Mouse (Mus musculus) megakaryocyte progenitor cell, adult 5-6 weeks (primary cell): Measurements from ENCODE around the gene Fam20b. TPM values are rescaled to one million over a fixed set of nuclear protein-coding genes. Genes with fewer than 3 reads are reported as not detected.

ENCODE experiments used
- ATAC-seq: replicated peaks from 2 replicates; pipeline ENCODE4 v1.8.0; 2016; ENCODE audit warnings: mild to moderate bottlenecking, moderate TSS enrichment, inconsistent platforms; ENCODE audit not compliant: poor library complexity
- total RNA-seq, 2 experiments: library from RNA; stranded (forward) in 1 of 2; stranded (reverse) in 1 of 2; fragments of 157-497, 149-512 nt in 1 of 2; fragments of 200-1000 nt in 1 of 2; gene quantifications; 2 replicates each; pipeline versions ENCODE4 v1.2.3 to v1.2.4; 2015 to 2017

Fam20b gene
- total RNA-seq, 2 experiments from 2014 or later: 18.5 to 49.1 TPM

GRCm38 (mm10) chr1:156642813-156643212 is 76.1 kb downstream of the Fam20b start:
- ATAC-seq: peak; percentile 49; the same call in 1 of the 2 replicates

- ATAC-seq: peak; percentile 82
Observed at GRCm38 (mm10) chr1:156641808-156642207, 77.1 kb downstream of the Fam20b start.

- ATAC-seq: peak; percentile 65
Observed at GRCm38 (mm10) chr1:156640577-156640976, 78.3 kb downstream of the Fam20b start.

- ATAC-seq: no peak
Observed at GRCm38 (mm10) chr1:156639455-156639854, 79.4 kb downstream of the Fam20b start.

- no peak for ATAC-seq
Observed at GRCm38 (mm10) chr1:156635148-156635547, 83.7 kb downstream of the Fam20b start.

GRCm38 (mm10) chr1:156633095-156633494 is 85.8 kb downstream of the Fam20b start:
- peak; percentile 74 for ATAC-seq

GRCm38 (mm10) chr1:156630965-156631364 is 87.9 kb downstream of the Fam20b start:
- ATAC-seq: peak; percentile 80

GRCm38 (mm10) chr1:156629984-156630383 is 88.9 kb downstream of the Fam20b start:
- no peak for ATAC-seq

Other genes starting within 250 kb of the Fam20b start
- gene Soat1, start 244.8 kb downstream of the Fam20b start, total RNA-seq (2015): 99.4 and 117 TPM in 2 replicates
- 139 and 140 TPM in 2 replicates for gene Soat1, start 244.8 kb downstream of the Fam20b start, total RNA-seq (2017)
- gene Gm10031, start 195.1 kb downstream of the Fam20b start, total RNA-seq (2015): 5.3 and 6.3 TPM in 2 replicates
- gene Gm10031, start 195.1 kb downstream of the Fam20b start, total RNA-seq (2017): 11.9 and 17.3 TPM in 2 replicates
- gene Abl2, start 160.3 kb downstream of the Fam20b start, total RNA-seq (2015): 7.8 and 10.4 TPM in 2 replicates
- gene Abl2, start 160.3 kb downstream of the Fam20b start, total RNA-seq (2017): 14.0 and 14.5 TPM in 2 replicates
- 15.4 and 17.0 TPM in 2 replicates for gene Tor3a, start 44.7 kb downstream of the Fam20b start, total RNA-seq (2015)
- gene Tor3a, start 44.7 kb downstream of the Fam20b start, total RNA-seq (2017): 22.6 and 24.6 TPM in 2 replicates
- 0.07 TPM in 1 of 2 replicates, not detected in the other for gene Angptl1, start 119.5 kb upstream of the Fam20b start, total RNA-seq (2015)
- gene Angptl1, start 119.5 kb upstream of the Fam20b start, total RNA-seq (2017): not detected in 2 replicates
- gene Ralgps2, start 220.5 kb upstream of the Fam20b start, total RNA-seq (2015): 12.8 and 19.5 TPM in 2 replicates
- gene Ralgps2, start 220.5 kb upstream of the Fam20b start, total RNA-seq (2017): 32.5 and 34.0 TPM in 2 replicates